Mouse (Mus musculus) testis, adult 2 months (tissue): ENCODE data around the gene Dbp. TPM values are rescaled to one million over a fixed set of nuclear protein-coding genes. Genes with fewer than 3 reads are reported as not detected.
A peak's percentile ranks its signal among the peaks of the same experiment; 100 is the strongest.

Experiments
- H3K27ac ChIP-seq: fragments of 200-500 bp; 2 replicates; pipeline ENCODE4 v1.5.1; 2012; ENCODE audit warnings: low read depth, low read length; ENCODE audit not compliant: control insufficient read depth, insufficient read depth
- H3K27me3 ChIP-seq: fragments of 200-500 bp; 2 replicates; pipeline ENCODE4 v1.6.1; 2012; ENCODE audit warnings: mild to moderate bottlenecking, low read length, moderate library complexity; ENCODE audit not compliant: control insufficient read depth, insufficient read depth
- H3K36me3 ChIP-seq: fragments of 200-500 bp; 2 replicates; pipeline ENCODE4 v1.6.1; 2012; ENCODE audit warnings: mild to moderate bottlenecking, low read length; ENCODE audit not compliant: control insufficient read depth, insufficient read depth
- H3K4me1 ChIP-seq: fragments of 200-500 bp; 2 replicates; pipeline ENCODE4 v1.6.1; 2012; ENCODE audit warnings: low read length; ENCODE audit not compliant: control insufficient read depth, insufficient read depth
- H3K4me3 ChIP-seq: fragments of 200-500 bp; 2 replicates; pipeline ENCODE4 v1.5.1; 2012; ENCODE audit warnings: low read depth, mild to moderate bottlenecking, low read length, moderate library complexity, mixed read lengths; ENCODE audit not compliant: control insufficient read depth
- CTCF ChIP-seq: fragments of 200-500 bp; IDR thresholded peaks from 2 replicates; pipeline ENCODE4 v1.5.1; 2012; ENCODE audit warnings: low read depth, mild to moderate bottlenecking, inconsistent platforms, low read length, moderate library complexity; ENCODE audit not compliant: control insufficient read depth, insufficient read depth, insufficient replicate concordance
- POLR2A ChIP-seq: fragments of 200-500 bp; IDR thresholded peaks from 2 replicates; pipeline ENCODE4 v1.6.1; 2012; ENCODE audit warnings: low read depth, mild to moderate bottlenecking, inconsistent platforms, low read length, moderate library complexity; ENCODE audit not compliant: control insufficient read depth
- polyA plus RNA-seq: library from polyadenylated mRNA; depleted of rRNA; stranded (reverse); fragments of >200 nt; gene quantifications from 2 replicates; pipeline ENCODE4 v1.2.3, GENCODE M21; 2012

The Dbp gene
- polyA plus RNA-seq, 1 experiment = 12.9 TPM

- H3K4me1 ChIP-seq = peaks cover 6% of the 10 kb centered on the region
- H3K27ac ChIP-seq = no peak overlapping the region
- peak overlapping the region; percentile 80 for H3K4me3 ChIP-seq
- TF ChIP-seq CTCF (no peak), POLR2A (no peak; the same call in 1 of the 2 replicates)
- no peaks in the 10 kb centered on the region for H3K27me3 ChIP-seq
- no peaks in the 10 kb centered on the region for H3K36me3 ChIP-seq
These were observed 17.4 kb downstream of the Dbp start for GRCm38 (mm10) chr7:45722348-45722713.

GRCm38 (mm10) chr7:45723301-45723700, 18.4 kb downstream of the Dbp start:
- peak overlapping the region; percentile 80 for H3K4me3 ChIP-seq
- peaks cover 6% of the 10 kb centered on the region for H3K4me1 ChIP-seq
- no peaks in the 10 kb centered on the region for H3K36me3 ChIP-seq
- TF ChIP-seq POLR2A = no peak
- no peak for TF ChIP-seq CTCF
- no peaks in the 10 kb centered on the region for H3K27me3 ChIP-seq
- H3K27ac ChIP-seq = no peak overlapping the region

DNA sequence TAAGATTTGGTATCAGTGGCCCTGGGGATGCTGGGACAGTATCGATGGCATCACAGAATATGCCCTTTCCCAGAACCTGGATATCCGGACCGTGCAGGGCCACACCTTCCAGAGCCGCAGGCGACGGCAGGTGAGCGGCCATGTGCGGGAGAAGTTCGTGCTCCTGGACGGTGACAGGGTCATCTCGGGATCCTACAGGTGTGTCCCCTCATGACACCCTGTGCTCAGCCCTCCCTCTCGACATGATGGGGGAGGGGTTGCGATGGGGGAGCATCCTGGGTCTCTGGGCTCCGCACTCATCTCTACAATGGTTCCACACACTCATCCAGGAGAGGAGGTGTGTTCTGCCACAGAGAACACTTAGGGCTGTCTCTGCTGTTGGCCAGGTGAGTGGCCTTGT, 18.9 kb downstream of the Dbp start:
- peaks cover 6% of the 10 kb centered on the region for H3K4me1 ChIP-seq
- TF ChIP-seq POLR2A (no peak), CTCF (no peak)
- peak overlapping the region; percentile 80 for H3K4me3 ChIP-seq
- no peak overlapping the region for H3K27ac ChIP-seq
- no peaks in the 10 kb centered on the region for H3K27me3 ChIP-seq
- H3K36me3 ChIP-seq = no peaks in the 10 kb centered on the region

DNA sequence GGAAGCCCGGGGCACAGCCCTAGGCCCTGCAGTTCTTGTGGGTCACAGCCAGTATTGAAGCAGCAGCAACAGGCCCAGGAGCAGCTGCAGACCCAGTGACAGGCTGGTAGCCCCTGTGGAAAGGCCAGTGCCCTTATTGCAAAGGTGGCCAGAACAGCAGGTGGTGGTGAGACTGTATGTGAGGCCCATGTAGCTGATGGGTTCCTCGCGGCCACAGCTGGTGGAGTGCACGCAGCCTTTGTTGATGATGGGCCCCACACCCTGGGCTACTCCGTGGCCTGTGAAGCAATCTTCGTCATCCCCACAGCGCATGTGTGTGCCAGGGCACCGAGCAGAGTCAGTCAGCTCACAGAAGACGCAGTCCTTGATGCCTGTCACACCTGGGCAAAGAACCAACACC, 20.3 kb downstream of the Dbp start:
- peak overlapping the region; percentile 80 for H3K4me3 ChIP-seq
- H3K4me1 ChIP-seq = peaks cover 3% of the 10 kb centered on the region
- H3K27ac ChIP-seq = peak overlapping the region; percentile 51
- H3K36me3 ChIP-seq = no peaks in the 10 kb centered on the region
- no peaks in the 10 kb centered on the region for H3K27me3 ChIP-seq
- no peak for TF ChIP-seq POLR2A

- Histone ChIP-seq H3K27me3 (no peaks in the 10 kb centered on the region), H3K27ac (peak within 1 kb of the TSS; percentile 51), H3K4me1 (peaks cover 3% of the 10 kb centered on the region), H3K4me3 (peak within 1 kb of the TSS; percentile 80), H3K36me3 (no peaks in the 10 kb centered on the region)
- TF ChIP-seq POLR2A (peak; percentile 79; the same call in 1 of the 2 replicates), CTCF (no peak)
These were observed 20.8 kb downstream of the Dbp start, which contains the start of gene Spaca4 for GRCm38 (mm10) chr7:45725713-45726112. Gene Spaca4, minus strand, starts transcription at chr7:45725813.

DNA sequence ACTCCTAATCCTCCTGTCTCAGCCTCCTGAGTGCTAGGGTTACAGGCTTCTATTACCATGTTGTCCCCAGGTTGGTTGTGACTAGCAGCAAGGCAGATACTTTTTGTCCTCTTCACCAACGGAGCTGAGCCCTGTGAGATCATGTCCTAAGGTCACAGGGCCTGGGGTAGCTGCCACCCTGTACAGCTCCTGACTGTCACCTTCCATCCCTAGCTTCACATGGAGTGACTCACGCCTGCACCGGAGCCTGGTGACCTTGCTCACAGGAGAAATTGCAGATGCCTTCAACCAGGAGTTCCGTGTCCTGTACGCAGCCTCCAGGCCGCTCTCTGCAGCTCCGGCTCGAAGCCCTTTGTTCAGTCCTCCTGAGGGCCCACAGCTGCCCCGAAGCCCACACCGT, 21.5 kb downstream of the Dbp start:
- peak overlapping the region; percentile 80 for H3K4me3 ChIP-seq
- H3K36me3 ChIP-seq = no peaks in the 10 kb centered on the region

GRCm38 (mm10) chr7:45727625-45728024, 22.7 kb downstream of the Dbp start:
- H3K27ac ChIP-seq = no peak overlapping the region
- H3K27me3 ChIP-seq = no peaks in the 10 kb centered on the region
- H3K4me3 ChIP-seq = peak overlapping the region; percentile 80
- no peak for TF ChIP-seq POLR2A
- no peak for TF ChIP-seq CTCF
- H3K36me3 ChIP-seq = no peaks in the 10 kb centered on the region
- peaks cover 5% of the 10 kb centered on the region for H3K4me1 ChIP-seq

More for the DNA sequence above, 21.5 kb downstream of the Dbp start:
- H3K4me1 ChIP-seq = peaks cover 3% of the 10 kb centered on the region
- TF ChIP-seq POLR2A (no peak), CTCF (no peak)
- H3K27ac ChIP-seq = no peak overlapping the region
- no peaks in the 10 kb centered on the region for H3K27me3 ChIP-seq

DNA sequence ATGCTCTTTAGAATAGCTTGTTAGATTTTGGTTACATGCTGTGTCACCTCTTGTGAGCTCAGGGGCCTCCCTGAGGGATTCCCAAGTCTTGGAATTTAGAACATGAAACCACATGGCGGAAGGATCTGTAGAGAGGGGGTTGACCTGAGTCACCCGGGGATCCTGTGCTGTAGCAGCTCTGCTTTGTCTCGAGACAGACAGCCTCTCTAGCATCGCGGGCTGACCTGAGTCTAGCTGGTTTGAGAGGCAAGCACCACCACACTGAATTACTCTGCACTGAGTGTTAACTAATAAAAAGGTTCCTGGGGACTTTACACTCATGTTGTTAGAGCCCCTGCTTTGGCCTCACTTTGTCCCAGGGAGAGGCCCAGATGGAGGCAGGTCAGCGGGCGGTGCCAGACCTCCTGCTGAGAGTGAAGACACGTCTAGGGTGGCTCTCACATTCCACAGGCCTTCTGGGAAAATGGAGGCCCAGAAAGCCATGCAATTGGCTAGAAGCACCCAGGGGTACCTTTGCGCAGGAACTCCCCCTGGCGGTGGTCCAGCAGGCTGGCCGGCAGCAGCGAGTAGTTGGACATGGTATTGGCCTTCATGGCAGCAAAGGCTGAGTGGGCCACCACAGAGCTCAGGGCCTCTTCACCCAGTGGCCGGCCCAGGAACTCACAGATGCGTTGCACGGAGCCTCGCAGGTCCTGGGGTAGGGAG, 26.0 kb downstream of the Dbp start:
- no peak overlapping the region for H3K27ac ChIP-seq
- H3K4me1 ChIP-seq = peaks cover 3% of the 10 kb centered on the region
- TF ChIP-seq CTCF = peak; percentile 21; the same call in 1 of the 2 replicates
- TF ChIP-seq POLR2A = no peak
- H3K36me3 ChIP-seq = no peaks in the 10 kb centered on the region
- H3K27me3 ChIP-seq = no peaks in the 10 kb centered on the region
- H3K4me3 ChIP-seq = no peak overlapping the region
